Mouse (Mus musculus) liver, embryonic 14.5 days (tissue): ENCODE measurements around the gene Rplp1.

Source experiments
- CTCF ChIP-seq: IDR thresholded peaks from 2 replicates; pipeline ENCODE4 v1.5.1; 2016; ENCODE audit warnings: antibody characterized with exemption, low read depth, control low read depth
- EP300 ChIP-seq: IDR thresholded peaks from 2 replicates; pipeline ENCODE4 v1.6.1; 2016; ENCODE audit warnings: antibody characterized with exemption, low read depth

DNA sequence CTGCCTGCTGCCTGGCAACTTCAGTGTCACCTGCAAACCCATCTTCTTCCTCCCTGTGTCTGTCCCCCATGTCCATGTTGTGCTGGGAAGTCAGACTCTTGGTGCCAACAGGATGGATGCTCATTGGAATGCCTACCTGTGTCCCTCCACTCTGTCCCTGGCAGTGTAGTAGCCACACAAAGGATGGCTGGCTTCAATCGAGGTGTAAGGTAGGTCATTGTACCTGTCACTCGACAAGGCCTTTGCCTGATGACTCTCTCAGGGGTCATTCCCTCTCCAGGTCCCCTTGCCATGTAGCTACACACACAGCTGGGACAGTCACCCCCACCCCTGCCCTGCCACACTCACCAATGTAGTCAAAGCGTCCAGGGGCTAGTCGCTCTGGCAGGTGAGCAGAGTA lies 46.8 kb upstream of the Rplp1 start:
- TF ChIP-seq CTCF (no peak), EP300 (no peak)
